Mouse (Mus musculus) heart, embryonic 14.5 days (tissue): Measurements from ENCODE around the gene Itpr3. TPM values are rescaled to one million over a fixed set of nuclear protein-coding genes. Genes with fewer than 3 reads are reported as not detected.

Source experiments
- ATAC-seq: fragments of 200-750 bp; cut with Nextera tagmentation; 2 replicates; pipeline ENCODE4 v1.8.0; 2017; ENCODE audit warnings: low read depth, moderate TSS enrichment; ENCODE audit not compliant: insufficient number of reproducible peaks, insufficient read depth, low FRiP score
- H3K27ac ChIP-seq, 2 experiments: fragments of 200-500 bp in 1 of 2; fragments of 300-500 bp in 1 of 2; sonication (generic) in 1 of 2; replicated peaks in 1 of 2; 2 replicates each; pipeline ENCODE4 v1.5.1; 2012 to 2014; ENCODE audit warnings: low read depth in 2 of 2, low read length in 2 of 2, control low read depth in 1 of 2, mild to moderate bottlenecking in 1 of 2, mixed read lengths in 1 of 2; ENCODE audit not compliant: control insufficient read depth in 1 of 2, insufficient read depth in 1 of 2
- H3K27me3 ChIP-seq: fragments of 300-500 bp; sonication (generic); 2 replicates; pipeline ENCODE4 v1.6.1; 2014; ENCODE audit warnings: mild to moderate bottlenecking, low read length, control low read depth; ENCODE audit not compliant: control insufficient read depth, insufficient read depth
- H3K36me3 ChIP-seq: fragments of 300-500 bp; sonication (generic); 2 replicates; pipeline ENCODE4 v1.6.1; 2014; ENCODE audit warnings: mild to moderate bottlenecking, control low read depth, low read length, mixed read lengths; ENCODE audit not compliant: control insufficient read depth, insufficient read depth
- H3K4me1 ChIP-seq, 2 experiments: fragments of 200-500 bp in 1 of 2; fragments of 300-500 bp in 1 of 2; sonication (generic) in 1 of 2; 2 replicates each; pipeline ENCODE4 v1.6.1; 2012 to 2014; ENCODE audit warnings: low read length in 2 of 2, control low read depth in 1 of 2, mixed read lengths in 1 of 2; ENCODE audit not compliant: control insufficient read depth in 2 of 2, insufficient read depth in 2 of 2
- H3K4me2 ChIP-seq: fragments of 300-500 bp; sonication (generic); 2 replicates; pipeline ENCODE4 v1.6.1; 2014; ENCODE audit warnings: mild to moderate bottlenecking, low read length
- H3K4me3 ChIP-seq, 2 experiments: fragments of 200-500 bp in 1 of 2; fragments of 300-500 bp in 1 of 2; sonication (generic) in 1 of 2; 2 replicates each; pipeline ENCODE4 v1.5.1; 2012 to 2014; ENCODE audit warnings: low read length in 2 of 2, mild to moderate bottlenecking in 2 of 2, control low read depth in 1 of 2, low read depth in 1 of 2, moderate library complexity in 1 of 2; ENCODE audit not compliant: control insufficient read depth in 1 of 2, insufficient read depth in 1 of 2
- H3K9ac ChIP-seq: fragments of 300-500 bp; sonication (generic); 2 replicates; pipeline ENCODE4 v1.6.1; 2014; ENCODE audit warnings: mild to moderate bottlenecking, low read length
- H3K9me3 ChIP-seq: fragments of 300-500 bp; sonication (generic); 2 replicates; pipeline ENCODE4 v1.6.1; 2016; ENCODE audit warnings: low read length, control low read depth; ENCODE audit not compliant: control insufficient read depth
- WGBS: fragments of 180-500 bp; shearing (Covaris S2); extraction: QIAGEN DNeasy Blood & Tissue Kit; methylation state at CpG from one replicate; pipeline ENCODE4 v1.1.7; 2014; 5-methylcytosine and 5-hydroxymethylcytosine counted together
- polyA plus RNA-seq: library from polyadenylated mRNA; unstranded; fragments of >200 nt; fragmentation: Nextera tagmentation; extraction: Ambion mirVana; gene quantifications from 2 replicates; pipeline ENCODE4 v1.2.1, GENCODE M21; 2014

Itpr3 gene
- polyA plus RNA-seq, 1 experiment from 2014 or later, result 1.7 TPM

DNA sequence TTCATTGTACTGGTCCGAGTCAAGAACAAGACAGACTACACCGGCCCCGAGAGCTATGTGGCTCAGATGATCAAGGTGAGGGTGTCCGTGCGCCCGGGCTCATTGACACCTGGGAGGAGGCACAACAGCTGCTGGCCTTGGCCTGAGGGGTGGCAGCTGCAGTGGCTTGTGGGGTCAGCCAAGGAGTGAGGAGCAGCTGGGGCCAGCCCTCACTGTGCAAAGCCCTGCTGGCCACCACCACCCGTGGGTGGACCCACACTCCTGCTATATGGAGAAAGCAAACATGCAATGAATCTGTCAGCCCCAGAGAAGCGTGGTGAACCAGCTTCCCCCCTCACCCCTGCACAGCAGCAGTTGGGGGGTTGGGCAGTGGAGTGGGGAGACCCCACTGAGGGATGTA, 62.9 kb downstream of the Itpr3 start:
- H3K4me1 ChIP-seq, result peaks cover 2 to 8% of the 10 kb centered on the region in 2 experiments; a peak in 2 of 4 replicates
- H3K9ac ChIP-seq, result no peak overlapping the region
- no peak overlapping the region for H3K4me2 ChIP-seq
- H3K4me3 ChIP-seq, result no peak overlapping the region
- ATAC-seq, result no peak
- 74% methylated on average over 8 of the region's 8 CpGs for WGBS
- peaks cover 40% of the 10 kb centered on the region for H3K36me3 ChIP-seq
- no peaks in the 10 kb centered on the region for H3K9me3 ChIP-seq
- H3K27ac ChIP-seq, result no peak overlapping the region
- no peaks in the 10 kb centered on the region for H3K27me3 ChIP-seq

DNA sequence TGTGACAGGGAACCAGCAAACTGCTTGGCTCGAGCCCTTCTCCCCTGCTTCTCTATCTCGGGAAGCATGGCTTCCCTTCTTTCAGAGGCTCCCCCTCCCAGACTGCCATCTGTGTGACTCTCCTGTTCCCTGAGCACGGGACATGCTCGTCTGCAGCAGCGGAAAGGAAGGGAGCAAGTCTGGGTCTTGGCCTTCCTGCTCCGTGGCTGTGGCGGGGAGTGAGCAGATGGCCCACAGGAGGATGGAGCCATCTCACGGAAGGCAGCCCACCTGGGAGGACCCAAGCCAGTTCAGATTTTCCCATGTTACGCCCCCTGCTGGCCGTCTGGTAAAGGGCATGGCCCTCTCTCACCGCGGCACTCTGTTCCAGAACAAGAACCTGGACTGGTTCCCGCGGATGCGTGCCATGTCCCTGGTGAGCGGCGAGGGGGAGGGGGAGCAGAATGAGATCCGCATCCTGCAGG, 63.5 kb downstream of the Itpr3 start:
- Histone ChIP-seq H3K27me3 (no peaks in the 10 kb centered on the region), H3K4me2 (no peak overlapping the region), H3K36me3 (peaks cover 45% of the 10 kb centered on the region), H3K4me1 (peaks cover 2 to 8% of the 10 kb centered on the region in 2 experiments; a peak in 2 of 4 replicates), H3K9ac (no peak overlapping the region), H3K4me3 (no peak overlapping the region), H3K9me3 (no peaks in the 10 kb centered on the region), H3K27ac (no peak overlapping the region)
- WGBS, result 7% methylated on average over 18 of the region's 18 CpGs
- no peak for ATAC-seq

GRCm38 (mm10) chr17:27121266-27121665, 64.2 kb downstream of the Itpr3 start:
- Histone ChIP-seq H3K4me2 (no peak overlapping the region), H3K4me3 (no peak overlapping the region), H3K27ac (no peak overlapping the region), H3K9ac (no peak overlapping the region), H3K27me3 (no peaks in the 10 kb centered on the region), H3K36me3 (peaks cover 49% of the 10 kb centered on the region), H3K4me1 (peaks cover 2 to 8% of the 10 kb centered on the region in 2 experiments; a peak in 2 of 4 replicates), H3K9me3 (no peaks in the 10 kb centered on the region)
- WGBS, result 59% methylated on average over 14 of the region's 14 CpGs
- ATAC-seq, result no peak

DNA sequence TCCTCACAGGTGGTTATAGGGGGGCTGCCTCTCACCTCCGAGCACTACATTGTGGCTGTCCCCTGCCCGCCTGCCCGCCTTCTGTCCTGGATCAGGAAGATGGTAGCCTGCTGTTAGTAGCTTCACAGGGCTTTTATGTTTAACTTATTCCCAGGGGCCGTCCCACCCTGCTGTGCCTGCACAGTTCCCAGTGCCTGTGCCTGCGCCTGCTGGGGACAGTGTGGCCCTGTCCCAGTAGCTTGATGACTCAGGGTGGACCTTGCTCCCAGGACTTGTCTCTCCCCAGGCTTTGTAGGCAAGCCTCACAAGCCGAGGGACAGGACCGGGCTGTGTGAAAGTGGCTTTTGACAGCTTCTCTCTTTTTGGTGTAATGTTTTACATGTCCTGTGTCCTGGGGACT, 64.7 kb downstream of the Itpr3 start:
- no peak overlapping the region for H3K4me3 ChIP-seq
- no peaks in the 10 kb centered on the region for H3K27me3 ChIP-seq
- peaks cover 49% of the 10 kb centered on the region for H3K36me3 ChIP-seq
- H3K9me3 ChIP-seq, result no peaks in the 10 kb centered on the region
- ATAC-seq, result no peak
- H3K4me1 ChIP-seq, result peaks cover 2 to 8% of the 10 kb centered on the region in 2 experiments; a peak in 2 of 4 replicates
- no peak overlapping the region for H3K27ac ChIP-seq
- no peak overlapping the region for H3K9ac ChIP-seq
- 81% methylated on average over 7 of the region's 7 CpGs for whole genome bisulfite sequencing
- H3K4me2 ChIP-seq, result no peak overlapping the region

DNA sequence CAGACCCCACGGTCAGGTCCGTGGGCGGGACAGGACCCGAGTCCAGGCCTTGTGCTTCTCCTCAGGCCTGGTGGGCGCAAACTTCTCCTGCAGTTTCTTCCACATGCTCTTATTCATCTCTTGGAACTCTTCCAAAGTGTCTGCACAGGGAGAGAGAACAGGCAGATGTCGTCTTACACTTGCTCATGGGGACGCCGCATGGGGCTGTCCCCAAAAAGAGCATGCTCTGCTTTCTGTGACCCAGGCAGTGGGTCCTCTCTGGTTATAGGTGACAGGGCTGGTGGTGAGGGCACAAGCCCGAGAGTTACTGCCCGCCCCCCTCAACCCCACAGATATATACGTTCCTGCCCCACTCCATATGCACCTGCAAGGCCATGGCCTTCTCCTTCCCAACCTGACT, 65.6 kb downstream of the Itpr3 start:
- no peaks in the 10 kb centered on the region for H3K27me3 ChIP-seq
- H3K9me3 ChIP-seq, result no peaks in the 10 kb centered on the region
- peaks cover 2 to 8% of the 10 kb centered on the region in 2 experiments; a peak in 2 of 4 replicates for H3K4me1 ChIP-seq
- H3K4me2 ChIP-seq, result no peak overlapping the region
- no peak for ATAC-seq
- 70% methylated on average over 11 of the region's 11 CpGs for WGBS
- H3K9ac ChIP-seq, result no peak overlapping the region
- H3K36me3 ChIP-seq, result peaks cover 49% of the 10 kb centered on the region
- no peak overlapping the region for H3K4me3 ChIP-seq
- no peak overlapping the region for H3K27ac ChIP-seq

- WGBS, result 60% methylated on average over 2 of the region's 2 CpGs
- Histone ChIP-seq H3K9ac (no peak overlapping the region), H3K9me3 (no peaks in the 10 kb centered on the region), H3K4me1 (peaks cover 2 to 11% of the 10 kb centered on the region in 2 experiments; a peak in 3 of 4 replicates), H3K27me3 (no peaks in the 10 kb centered on the region), H3K4me2 (no peak overlapping the region), H3K4me3 (no peak overlapping the region), H3K36me3 (peaks cover 49% of the 10 kb centered on the region), H3K27ac (no peak overlapping the region)
- no peak for ATAC-seq
These were observed 66.0 kb downstream of the Itpr3 start for GRCm38 (mm10) chr17:27123103-27123502.

DNA sequence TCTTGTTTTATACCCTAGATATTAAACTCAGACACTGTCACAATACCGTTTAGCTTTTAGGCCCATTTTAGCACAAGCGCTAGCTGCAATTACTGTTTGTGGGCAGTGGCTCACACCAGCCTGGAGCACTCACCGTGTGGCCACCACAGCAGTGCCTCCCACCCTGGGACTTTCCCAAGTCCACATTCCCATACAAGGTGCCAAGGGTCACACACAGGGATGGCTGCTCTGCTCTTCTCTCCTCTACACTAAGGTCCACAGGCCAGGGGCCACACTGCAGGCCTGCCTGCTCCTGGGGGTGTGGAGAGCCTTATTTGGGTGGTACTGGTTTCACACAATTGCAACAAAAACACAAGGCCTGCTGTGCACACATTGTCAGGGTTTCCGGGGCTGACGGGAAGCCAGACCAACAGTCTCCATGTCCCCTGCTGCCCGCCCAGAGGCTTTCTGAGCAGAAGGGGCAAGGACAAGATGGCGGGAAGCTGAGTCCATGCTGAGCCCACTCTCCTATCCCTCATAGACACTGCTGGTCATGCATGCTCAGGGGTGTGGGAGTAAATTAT, 66.8 kb downstream of the Itpr3 start:
- Histone ChIP-seq H3K27ac (no peak overlapping the region), H3K36me3 (peaks cover 49% of the 10 kb centered on the region), H3K9ac (no peak overlapping the region), H3K4me3 (no peak overlapping the region), H3K9me3 (no peaks in the 10 kb centered on the region), H3K27me3 (no peaks in the 10 kb centered on the region), H3K4me2 (no peak overlapping the region), H3K4me1 (peaks cover 0 to 11% of the 10 kb centered on the region in 2 experiments; a peak in 3 of 4 replicates)
- 88% methylated on average over 7 of the region's 7 CpGs for WGBS
- ATAC-seq, result no peak

DNA sequence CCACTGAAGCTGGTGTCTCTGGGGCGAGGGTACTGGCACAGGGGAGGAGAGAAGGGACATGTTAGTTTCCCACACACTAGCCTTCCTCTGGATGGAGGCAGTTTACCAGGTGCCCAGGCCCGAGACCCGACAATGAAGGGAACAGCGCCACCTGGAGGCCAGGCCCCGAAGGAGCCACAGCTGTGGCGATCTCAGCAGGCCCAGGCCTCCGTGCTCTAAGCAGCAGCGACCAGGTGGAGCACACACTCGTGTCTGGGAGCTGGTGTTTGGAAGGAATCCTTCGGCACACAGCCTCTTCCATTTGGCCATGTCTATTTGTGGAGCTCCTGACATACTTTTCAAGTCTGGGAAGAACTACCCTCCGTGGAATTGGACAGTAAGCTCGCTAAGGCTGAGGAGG, 68.1 kb downstream of the Itpr3 start:
- Histone ChIP-seq H3K36me3 (peaks cover 55% of the 10 kb centered on the region), H3K4me3 (no peak overlapping the region), H3K27me3 (no peaks in the 10 kb centered on the region), H3K4me2 (no peak overlapping the region), H3K9ac (no peak overlapping the region), H3K27ac (no peak overlapping the region), H3K4me1 (peaks cover 0 to 16% of the 10 kb centered on the region in 2 experiments; a peak in 3 of 4 replicates), H3K9me3 (no peaks in the 10 kb centered on the region)
- 35% methylated on average over 12 of the region's 12 CpGs for WGBS
- no peak for ATAC-seq
